Mouse (Mus musculus): ENCODE data around the gene Nt5dc2. TPM values are rescaled to one million over a fixed set of nuclear protein-coding genes. Genes with fewer than 3 reads are reported as not detected.

The Nt5dc2 gene
- polyA plus RNA-seq, 1 experiment from 2014 or later: 228 TPM

- H3K27ac ChIP-seq (replicated peaks): no peak overlapping the region
- H3K4me1 ChIP-seq: 0 out of 2 replicates have a peak, but pooled peaks cover 5% of the 10 kb centered on the region
- no peaks in the 10 kb centered on the region for H3K27me3 ChIP-seq (replicated peaks)
- WGBS: 84% methylated on average over 11 of the region's 11 CpGs
- H3K9me3 ChIP-seq (replicated peaks): no peaks in the 10 kb centered on the region
- no peak overlapping the region for H3K4me2 ChIP-seq
- no peak overlapping the region for H3K9ac ChIP-seq (replicated peaks)
- H3K36me3 ChIP-seq: peaks cover 62% of the 10 kb centered on the region
- no peak overlapping the region for H3K4me3 ChIP-seq (replicated peaks)
- ATAC-seq (ENCODE audit: low FRiP score): no peak
Measured at GRCm38 (mm10) chr14:31171386-31171785, 40.5 kb downstream of the Nt5dc2 start.

DNA sequence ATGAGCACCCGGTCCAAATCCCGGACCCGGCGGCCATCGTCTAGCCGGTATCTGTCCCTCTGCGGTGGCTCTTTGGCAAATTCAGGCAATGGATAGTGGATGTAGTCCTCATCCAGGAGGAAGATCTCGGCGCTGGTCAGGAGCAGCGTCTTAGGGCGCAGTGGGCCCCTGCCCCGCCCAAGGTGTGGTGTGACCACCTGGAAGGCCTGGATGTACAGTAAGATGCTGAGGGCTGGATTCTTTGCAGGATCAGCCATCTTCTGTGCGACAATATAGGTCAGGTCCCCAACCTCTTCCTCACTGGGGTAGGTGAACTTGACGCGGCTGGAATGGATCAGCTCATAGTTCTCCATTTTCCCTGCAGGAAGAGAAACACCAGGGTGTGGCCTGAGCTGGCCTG is 41.0 kb downstream of the Nt5dc2 start:
- Histone ChIP-seq H3K4me3 (replicated peaks) (no peak overlapping the region), H3K27ac (replicated peaks) (no peak overlapping the region), H3K27me3 (replicated peaks) (no peaks in the 10 kb centered on the region), H3K9ac (replicated peaks) (no peak overlapping the region), H3K4me2 (no peak overlapping the region), H3K36me3 (peaks cover 66% of the 10 kb centered on the region), H3K4me1 (0 out of 2 replicates have a peak, but pooled peaks cover 5% of the 10 kb centered on the region), H3K9me3 (replicated peaks) (no peaks in the 10 kb centered on the region)
- 98% methylated on average over 15 of the region's 15 CpGs for WGBS
- no peak for ATAC-seq (ENCODE audit: low FRiP score)

DNA sequence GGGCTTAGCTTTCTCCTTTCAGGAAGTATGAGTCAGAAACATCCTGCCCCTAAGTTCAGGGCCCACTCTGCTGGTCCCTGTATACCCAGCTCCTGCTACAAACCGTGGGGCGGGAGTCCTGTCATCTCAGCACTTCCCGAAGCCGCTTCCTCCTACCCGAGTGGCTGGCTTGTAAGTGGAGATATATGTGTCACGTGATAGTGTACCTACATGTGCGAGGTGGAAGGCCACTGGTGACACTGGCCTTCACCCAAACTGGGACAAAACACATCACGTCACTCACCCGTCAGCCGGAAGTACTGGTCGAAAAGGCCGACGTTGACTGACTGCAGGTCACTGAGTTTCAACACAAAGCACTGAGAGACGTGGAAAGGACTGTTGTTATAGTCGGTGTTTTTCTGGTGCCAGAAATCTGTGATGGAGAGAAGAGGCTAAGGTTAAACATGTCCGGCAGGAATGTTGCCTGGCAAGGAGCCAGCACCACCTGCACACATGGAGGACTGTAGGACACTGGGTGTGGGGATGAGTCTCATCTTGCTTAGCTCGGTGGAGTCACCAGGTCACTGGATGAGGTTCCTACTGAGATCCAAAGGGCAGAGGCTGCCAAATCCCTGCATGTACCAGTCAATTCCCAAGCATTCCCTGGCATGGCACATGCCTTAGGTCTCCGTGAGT is 42.1 kb downstream of the Nt5dc2 start:
- Histone ChIP-seq H3K36me3 (peaks cover 77% of the 10 kb centered on the region), H3K9me3 (replicated peaks) (no peaks in the 10 kb centered on the region), H3K4me3 (replicated peaks) (no peak overlapping the region), H3K27me3 (replicated peaks) (no peaks in the 10 kb centered on the region), H3K9ac (replicated peaks) (no peak overlapping the region), H3K4me1 (0 out of 2 replicates have a peak, but pooled peaks cover 5% of the 10 kb centered on the region), H3K27ac (replicated peaks) (no peak overlapping the region), H3K4me2 (no peak overlapping the region)
- WGBS: 89% methylated on average over 18 of the region's 18 CpGs
- no peak for ATAC-seq (ENCODE audit: low FRiP score)

- no peak overlapping the region for H3K4me2 ChIP-seq
- H3K27ac ChIP-seq (replicated peaks): no peak overlapping the region
- H3K9me3 ChIP-seq (replicated peaks): no peaks in the 10 kb centered on the region
- no peaks in the 10 kb centered on the region for H3K27me3 ChIP-seq (replicated peaks)
- no peak for ATAC-seq (ENCODE audit: low FRiP score)
- no peak overlapping the region for H3K4me3 ChIP-seq (replicated peaks)
- 0 out of 2 replicates have a peak, but pooled peaks cover 2% of the 10 kb centered on the region for H3K4me1 ChIP-seq
- no peak overlapping the region for H3K9ac ChIP-seq (replicated peaks)
- WGBS: 85% methylated on average over 7 of the region's 7 CpGs
- H3K36me3 ChIP-seq: peaks cover 81% of the 10 kb centered on the region
Measured at GRCm38 (mm10) chr14:31173537-31173936, 42.7 kb downstream of the Nt5dc2 start.

- Histone ChIP-seq H3K27ac (replicated peaks) (no peak overlapping the region), H3K9me3 (replicated peaks) (no peaks in the 10 kb centered on the region), H3K4me1 (no peaks in the 10 kb centered on the region), H3K4me3 (replicated peaks) (no peak overlapping the region), H3K4me2 (no peak overlapping the region), H3K27me3 (replicated peaks) (no peaks in the 10 kb centered on the region), H3K9ac (replicated peaks) (no peak overlapping the region), H3K36me3 (peaks cover 97% of the 10 kb centered on the region)
- 92% methylated on average over 16 of the region's 16 CpGs for WGBS
- ATAC-seq (ENCODE audit: low FRiP score): no peak
Measured at GRCm38 (mm10) chr14:31177287-31177686, 46.4 kb downstream of the Nt5dc2 start.

DNA sequence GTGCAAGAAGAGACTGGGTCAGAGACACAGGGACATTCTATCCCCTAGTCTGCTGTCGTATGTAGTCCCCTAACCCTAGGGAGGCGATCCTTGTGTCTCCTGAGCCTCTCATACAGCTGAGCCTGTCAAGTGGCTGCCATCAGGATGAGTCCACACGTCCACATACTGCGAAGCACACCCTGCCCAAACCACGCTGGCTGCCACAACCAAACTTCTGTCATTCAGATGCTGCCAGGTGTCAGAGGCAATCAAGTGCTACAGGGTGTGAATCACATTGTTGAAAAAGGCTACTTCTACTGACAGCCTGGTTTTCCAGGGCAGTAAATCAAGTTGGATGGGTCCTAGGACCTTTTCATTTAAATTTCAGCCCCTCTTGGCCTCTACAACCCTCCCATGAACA is 46.9 kb downstream of the Nt5dc2 start:
- no peak overlapping the region for H3K4me2 ChIP-seq
- no peaks in the 10 kb centered on the region for H3K27me3 ChIP-seq (replicated peaks)
- no peak overlapping the region for H3K9ac ChIP-seq (replicated peaks)
- peaks cover 97% of the 10 kb centered on the region for H3K36me3 ChIP-seq
- H3K9me3 ChIP-seq (replicated peaks): no peaks in the 10 kb centered on the region
- H3K4me1 ChIP-seq: no peaks in the 10 kb centered on the region
- H3K4me3 ChIP-seq (replicated peaks): no peak overlapping the region
- WGBS: 89% methylated on average over 5 of the region's 5 CpGs
- H3K27ac ChIP-seq (replicated peaks): no peak overlapping the region
- no peak for ATAC-seq (ENCODE audit: low FRiP score)

- H3K4me3 ChIP-seq (replicated peaks): no peak overlapping the region
- H3K9ac ChIP-seq (replicated peaks): no peak overlapping the region
- H3K36me3 ChIP-seq: peaks cover 97% of the 10 kb centered on the region
- no peak overlapping the region for H3K4me2 ChIP-seq
- H3K27ac ChIP-seq (replicated peaks): no peak overlapping the region
- H3K9me3 ChIP-seq (replicated peaks): no peaks in the 10 kb centered on the region
- no peak for ATAC-seq (ENCODE audit: low FRiP score)
- WGBS: 94% methylated on average over 12 of the region's 12 CpGs
- no peaks in the 10 kb centered on the region for H3K4me1 ChIP-seq
- no peaks in the 10 kb centered on the region for H3K27me3 ChIP-seq (replicated peaks)
Measured at GRCm38 (mm10) chr14:31179677-31180365, 49.0 kb downstream of the Nt5dc2 start.

DNA sequence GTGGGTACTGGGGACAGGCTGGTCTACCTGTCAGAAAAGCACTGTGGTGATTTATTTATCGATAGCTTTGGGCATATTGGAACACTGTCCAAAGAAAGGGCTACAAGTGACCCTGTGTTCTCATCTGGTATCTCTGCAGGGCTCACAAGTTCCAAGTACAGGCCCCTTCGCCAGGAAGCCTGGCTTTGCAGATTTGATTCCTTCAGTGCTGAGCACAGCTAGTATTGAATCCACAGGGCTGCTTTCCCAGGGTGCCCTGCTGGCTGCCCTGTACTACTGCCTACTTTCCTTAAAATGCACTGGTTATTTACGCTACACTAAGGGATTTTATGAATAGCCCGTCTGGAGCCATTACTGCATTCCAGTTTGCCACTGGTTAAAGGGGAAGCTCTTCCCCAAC is 50.7 kb downstream of the Nt5dc2 start:
- no peaks in the 10 kb centered on the region for H3K27me3 ChIP-seq (replicated peaks)
- H3K4me2 ChIP-seq: no peak overlapping the region
- no peak overlapping the region for H3K4me3 ChIP-seq (replicated peaks)
- H3K27ac ChIP-seq (replicated peaks): no peak overlapping the region
- H3K36me3 ChIP-seq: peaks cover 97% of the 10 kb centered on the region
- ATAC-seq (ENCODE audit: low FRiP score): no peak
- no peak overlapping the region for H3K9ac ChIP-seq (replicated peaks)
- WGBS: 71% methylated on average over 4 of the region's 4 CpGs
- H3K4me1 ChIP-seq: no peaks in the 10 kb centered on the region
- no peaks in the 10 kb centered on the region for H3K9me3 ChIP-seq (replicated peaks)

- H3K9ac ChIP-seq (replicated peaks): no peak overlapping the region
- no peak overlapping the region for H3K4me3 ChIP-seq (replicated peaks)
- no peaks in the 10 kb centered on the region for H3K27me3 ChIP-seq (replicated peaks)
- H3K4me2 ChIP-seq: no peak overlapping the region
- H3K36me3 ChIP-seq: peaks cover 97% of the 10 kb centered on the region
- H3K27ac ChIP-seq (replicated peaks): no peak overlapping the region
- WGBS: 89% methylated on average over 2 of the region's 2 CpGs
- no peaks in the 10 kb centered on the region for H3K4me1 ChIP-seq
- H3K9me3 ChIP-seq (replicated peaks): no peaks in the 10 kb centered on the region
- ATAC-seq (ENCODE audit: low FRiP score): no peak
Measured at GRCm38 (mm10) chr14:31182786-31183290, 52.0 kb downstream of the Nt5dc2 start.

DNA sequence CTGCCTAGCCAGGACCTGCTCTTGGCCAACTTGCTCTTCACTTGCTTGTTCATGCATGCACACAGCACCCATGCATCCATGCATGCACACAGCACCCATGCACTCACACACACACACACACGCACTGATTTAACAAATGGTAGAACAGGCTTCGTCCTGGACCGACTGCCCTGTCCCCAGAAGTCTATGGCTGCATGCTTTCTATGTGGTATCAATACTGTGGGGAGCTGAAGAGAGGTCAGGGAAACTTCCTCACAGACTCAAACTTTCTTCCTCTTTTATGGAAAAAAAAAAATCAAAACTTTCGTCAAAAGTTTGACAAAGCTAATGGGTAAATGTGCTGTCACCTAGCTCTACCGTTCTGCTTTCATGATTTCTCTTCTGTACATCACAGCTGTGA is 52.7 kb downstream of the Nt5dc2 start:
- no peak overlapping the region for H3K27ac ChIP-seq (replicated peaks)
- no peaks in the 10 kb centered on the region; the same call in 1 of the 2 replicates for H3K4me1 ChIP-seq
- no peak overlapping the region for H3K4me2 ChIP-seq
- no peak for ATAC-seq (ENCODE audit: low FRiP score)
- H3K4me3 ChIP-seq (replicated peaks): no peak overlapping the region
- H3K36me3 ChIP-seq: peaks cover 100% of the 10 kb centered on the region
- 92% methylated on average over 5 of the region's 5 CpGs for WGBS
- H3K27me3 ChIP-seq (replicated peaks): no peaks in the 10 kb centered on the region
- H3K9me3 ChIP-seq (replicated peaks): no peaks in the 10 kb centered on the region
- H3K9ac ChIP-seq (replicated peaks): no peak overlapping the region

DNA sequence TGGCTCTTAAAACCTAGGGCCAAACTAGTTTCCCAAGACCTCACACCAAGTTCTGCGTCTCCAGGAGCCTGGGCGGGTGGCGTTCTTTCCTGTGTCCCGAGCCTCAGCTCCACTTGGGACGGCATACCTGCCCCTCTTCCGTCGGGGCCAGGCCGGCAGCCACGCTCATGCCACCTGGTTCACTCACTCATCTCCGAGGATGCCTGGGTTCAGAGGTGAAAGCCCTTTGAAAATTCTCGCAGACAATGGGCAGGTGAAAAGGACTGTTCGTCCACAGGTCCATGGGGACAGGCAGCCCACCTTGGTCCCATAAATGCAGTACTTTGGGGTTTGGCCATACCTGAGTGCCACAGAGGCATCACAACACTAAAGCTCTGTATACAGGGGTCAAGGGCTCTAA is 53.3 kb downstream of the Nt5dc2 start:
- Histone ChIP-seq H3K4me2 (no peak overlapping the region), H3K36me3 (peaks cover 100% of the 10 kb centered on the region), H3K4me1 (peaks cover 5% of the 10 kb centered on the region; the same call in 1 of the 2 replicates), H3K4me3 (replicated peaks) (no peak overlapping the region), H3K9me3 (replicated peaks) (no peaks in the 10 kb centered on the region), H3K9ac (replicated peaks) (no peak overlapping the region), H3K27me3 (replicated peaks) (no peaks in the 10 kb centered on the region), H3K27ac (replicated peaks) (no peak overlapping the region)
- no peak for ATAC-seq (ENCODE audit: low FRiP score)
- WGBS: 96% methylated on average over 12 of the region's 12 CpGs

DNA sequence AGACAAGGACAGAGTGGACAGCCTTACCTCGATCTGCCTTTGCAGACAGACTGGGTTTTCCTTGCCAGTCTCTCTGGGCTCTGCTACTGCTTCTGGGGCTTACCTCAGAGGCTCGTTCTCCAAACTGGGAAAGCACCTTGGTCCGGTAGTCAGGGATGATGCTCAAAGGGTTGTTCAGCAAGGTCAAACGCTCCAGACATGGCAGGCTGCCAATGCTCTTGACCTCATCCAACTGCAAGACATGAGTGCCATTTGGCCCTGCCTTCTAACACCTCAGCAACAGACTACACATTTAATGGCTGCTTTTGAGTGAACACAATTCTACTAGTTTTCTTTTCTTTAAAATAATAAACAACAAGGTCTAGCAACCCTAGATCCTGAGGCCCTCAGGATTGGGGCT is 55.8 kb downstream of the Nt5dc2 start:
- Histone ChIP-seq H3K4me1 (peaks cover 6% of the 10 kb centered on the region; the same call in 1 of the 2 replicates), H3K4me3 (replicated peaks) (no peak overlapping the region), H3K27me3 (replicated peaks) (no peaks in the 10 kb centered on the region), H3K36me3 (peaks cover 100% of the 10 kb centered on the region), H3K4me2 (no peak overlapping the region), H3K27ac (replicated peaks) (no peak overlapping the region), H3K9me3 (replicated peaks) (no peaks in the 10 kb centered on the region), H3K9ac (replicated peaks) (no peak overlapping the region)
- ATAC-seq (ENCODE audit: low FRiP score): no peak
- 82% methylated on average over 4 of the region's 4 CpGs for WGBS
